Mouse (Mus musculus): ENCODE results near the gene Tcf7. TPM values are rescaled to one million over a fixed set of nuclear protein-coding genes. Genes with fewer than 3 reads are reported as not detected.

The Tcf7 gene
- polyA plus RNA-seq, 1 experiment from 2014 or later: 24.4 TPM

DNA sequence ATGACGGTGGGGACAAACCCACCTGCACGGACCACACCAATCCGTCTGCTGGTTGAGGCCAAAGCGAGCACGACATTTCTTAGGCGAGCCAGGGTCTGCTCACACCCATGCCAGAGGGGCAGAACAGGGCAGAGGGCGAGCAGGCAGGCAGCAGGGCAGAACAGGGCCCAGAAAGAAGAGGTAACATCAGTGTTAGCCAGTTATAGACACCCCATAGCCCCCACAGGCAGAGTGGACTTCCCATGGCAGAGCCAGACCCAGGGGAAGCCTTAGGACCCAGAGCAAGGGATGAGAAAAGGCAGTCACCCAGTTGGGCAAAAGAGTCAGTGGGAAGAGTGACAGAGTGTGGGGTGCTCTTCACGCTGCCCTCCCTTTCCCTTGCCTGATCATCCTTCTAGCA is 27.7 kb downstream of the Tcf7 start:
- Histone ChIP-seq H3K36me3 (peaks cover 86% of the 10 kb centered on the region), H3K27ac (no peak overlapping the region), H3K4me3 (no peak overlapping the region), H3K9me3 (replicated peaks) (no peaks in the 10 kb centered on the region), H3K27me3 (ENCODE audit: low read depth, poor library complexity, severe bottlenecking) (no peaks in the 10 kb centered on the region), H3K4me1 (0 out of 2 replicates have a peak, but pooled peaks cover 2% of the 10 kb centered on the region)
- 90% methylated on average over 8 of the region's 8 CpGs for WGBS
- peak; percentile 29 for DNase-seq (ENCODE audit: low spot score)

DNA sequence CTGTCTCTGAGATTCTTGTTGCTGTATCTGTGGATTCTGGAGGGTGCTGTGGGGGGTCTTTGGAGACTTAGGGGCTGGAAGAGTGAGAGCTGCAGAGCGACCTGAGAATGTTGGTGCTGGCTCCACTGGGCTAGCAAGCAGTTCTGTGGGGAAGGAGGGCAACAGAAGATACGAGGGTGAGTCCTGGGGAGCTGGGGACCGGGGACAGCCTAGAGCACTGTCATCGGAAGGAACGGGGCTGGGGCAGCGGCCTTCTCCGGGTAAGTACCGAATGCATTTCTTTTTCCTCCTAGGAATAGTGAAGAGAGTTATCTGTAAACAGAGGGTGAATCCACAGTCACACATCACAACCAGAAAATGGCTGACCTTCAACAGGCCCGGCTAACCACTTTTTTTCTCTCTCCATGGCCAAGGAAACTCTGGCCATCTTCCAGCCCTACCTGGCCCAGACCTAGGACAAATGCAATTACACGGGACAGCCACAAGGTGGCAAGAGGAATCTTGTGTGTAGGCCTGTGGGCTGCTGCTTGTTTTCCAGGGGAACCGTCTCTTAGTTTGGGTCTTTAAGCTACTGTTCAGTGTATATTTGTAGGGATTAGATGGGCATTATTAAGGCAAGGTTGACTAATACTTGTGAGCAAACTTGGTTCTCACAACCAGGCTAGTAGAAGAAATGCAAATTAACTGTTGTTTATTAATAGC is 29.0 kb downstream of the Tcf7 start:
- H3K4me3 ChIP-seq: no peak overlapping the region
- H3K4me1 ChIP-seq: no peaks in the 10 kb centered on the region
- H3K27me3 ChIP-seq (ENCODE audit: low read depth, poor library complexity, severe bottlenecking): no peaks in the 10 kb centered on the region
- WGBS: 74% methylated on average over 11 of the region's 11 CpGs
- no peak overlapping the region for H3K27ac ChIP-seq
- H3K36me3 ChIP-seq: peaks cover 86% of the 10 kb centered on the region
- peak; percentile 67 for DNase-seq (ENCODE audit: low spot score)
- no peaks in the 10 kb centered on the region for H3K9me3 ChIP-seq (replicated peaks)

GRCm38 (mm10) chr11:52252692-52253091 is 30.1 kb downstream of the Tcf7 start:
- Histone ChIP-seq H3K27ac (no peak overlapping the region), H3K4me3 (no peak overlapping the region), H3K9me3 (replicated peaks) (no peaks in the 10 kb centered on the region), H3K36me3 (peaks cover 86% of the 10 kb centered on the region), H3K4me1 (no peaks in the 10 kb centered on the region), H3K27me3 (ENCODE audit: low read depth, poor library complexity, severe bottlenecking) (no peaks in the 10 kb centered on the region)
- peak; percentile 18 for DNase-seq (ENCODE audit: low spot score)
- WGBS: 81% methylated on average over 1 of the region's 1 CpGs

GRCm38 (mm10) chr11:52251770-52252169 is 31.0 kb downstream of the Tcf7 start:
- Histone ChIP-seq H3K9me3 (replicated peaks) (no peaks in the 10 kb centered on the region), H3K27me3 (ENCODE audit: low read depth, poor library complexity, severe bottlenecking) (no peaks in the 10 kb centered on the region), H3K4me3 (no peak overlapping the region), H3K27ac (no peak overlapping the region), H3K36me3 (peaks cover 86% of the 10 kb centered on the region), H3K4me1 (no peaks in the 10 kb centered on the region)
- 85% methylated on average over 5 of the region's 5 CpGs for WGBS
- peak; percentile 19 for DNase-seq (ENCODE audit: low spot score)

- no peaks in the 10 kb centered on the region for H3K9me3 ChIP-seq (replicated peaks)
- H3K27me3 ChIP-seq (ENCODE audit: low read depth, poor library complexity, severe bottlenecking): no peaks in the 10 kb centered on the region
- WGBS: 92% methylated on average over 2 of the region's 2 CpGs
- H3K36me3 ChIP-seq: peaks cover 85% of the 10 kb centered on the region
- no peaks in the 10 kb centered on the region for H3K4me1 ChIP-seq
- DNase-seq (ENCODE audit: low spot score): peak; percentile 21
- no peak overlapping the region for H3K27ac ChIP-seq
- no peak overlapping the region for H3K4me3 ChIP-seq
Observed at GRCm38 (mm10) chr11:52249452-52249851, 33.4 kb downstream of the Tcf7 start.

DNA sequence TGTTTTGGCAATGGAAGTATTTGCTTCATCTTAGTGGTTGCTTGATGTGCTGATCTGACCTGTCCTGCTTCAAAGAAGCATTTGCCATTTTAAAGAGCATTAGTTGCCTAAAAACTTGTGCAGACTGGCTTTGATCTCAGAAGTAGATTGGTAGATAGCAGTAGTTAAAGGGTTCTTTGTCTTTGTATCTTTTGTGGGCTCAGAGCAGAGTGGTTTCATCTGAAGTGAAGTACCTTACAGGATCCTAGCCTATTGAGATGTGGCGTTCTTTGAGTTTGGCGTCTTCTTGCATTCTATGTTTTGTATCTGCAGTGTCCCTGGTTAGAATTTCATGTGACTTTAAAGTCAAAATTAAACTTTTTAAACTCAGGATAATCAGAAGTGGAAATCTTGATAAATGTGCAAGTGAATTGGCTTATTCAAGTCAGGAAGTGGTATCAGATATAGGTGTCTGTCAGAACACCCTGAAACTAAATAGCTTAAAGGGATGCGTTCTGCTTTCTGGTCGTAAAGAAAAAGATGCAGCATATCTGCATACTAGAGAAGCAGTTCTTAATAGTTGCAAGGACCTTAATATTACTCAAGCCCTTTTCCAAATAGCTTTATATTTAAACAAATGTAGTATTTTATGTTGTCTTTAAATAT is 41.8 kb downstream of the Tcf7 start:
- no peak overlapping the region for H3K4me3 ChIP-seq
- no peak for DNase-seq (ENCODE audit: low spot score)
- H3K27ac ChIP-seq: no peak overlapping the region
- WGBS: 91% methylated on average over 4 of the region's 4 CpGs
- no peaks in the 10 kb centered on the region for H3K9me3 ChIP-seq (replicated peaks)
- H3K36me3 ChIP-seq: peaks cover 94% of the 10 kb centered on the region
- H3K4me1 ChIP-seq: no peaks in the 10 kb centered on the region
- H3K27me3 ChIP-seq (ENCODE audit: low read depth, poor library complexity, severe bottlenecking): no peaks in the 10 kb centered on the region

DNA sequence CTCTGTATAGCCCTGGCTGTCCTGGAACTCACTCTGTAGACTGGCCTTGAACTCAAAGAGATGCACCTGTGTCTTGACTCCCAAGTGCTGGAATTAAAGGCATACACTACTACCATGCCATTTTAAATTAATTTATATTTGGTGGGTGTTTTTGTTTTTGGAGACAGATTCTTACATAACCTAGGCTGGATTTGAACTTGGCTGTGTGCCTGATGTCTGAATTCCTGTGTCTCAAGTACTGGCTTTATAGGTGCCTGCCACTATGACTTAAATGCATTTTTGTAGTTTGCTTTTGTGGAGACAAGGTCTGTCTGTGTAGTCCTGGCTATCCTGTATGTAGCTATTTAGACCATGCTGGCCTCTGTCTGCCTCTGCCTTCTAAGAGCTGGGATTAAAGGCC is 48.3 kb downstream of the Tcf7 start:
- H3K4me3 ChIP-seq: no peak overlapping the region
- H3K27me3 ChIP-seq (ENCODE audit: low read depth, poor library complexity, severe bottlenecking): no peaks in the 10 kb centered on the region
- H3K4me1 ChIP-seq: peaks cover 18% of the 10 kb centered on the region
- DNase-seq (ENCODE audit: low spot score): no peak
- no peaks in the 10 kb centered on the region for H3K9me3 ChIP-seq (replicated peaks)
- H3K36me3 ChIP-seq: peaks cover 46% of the 10 kb centered on the region
- H3K27ac ChIP-seq: no peak overlapping the region

DNA sequence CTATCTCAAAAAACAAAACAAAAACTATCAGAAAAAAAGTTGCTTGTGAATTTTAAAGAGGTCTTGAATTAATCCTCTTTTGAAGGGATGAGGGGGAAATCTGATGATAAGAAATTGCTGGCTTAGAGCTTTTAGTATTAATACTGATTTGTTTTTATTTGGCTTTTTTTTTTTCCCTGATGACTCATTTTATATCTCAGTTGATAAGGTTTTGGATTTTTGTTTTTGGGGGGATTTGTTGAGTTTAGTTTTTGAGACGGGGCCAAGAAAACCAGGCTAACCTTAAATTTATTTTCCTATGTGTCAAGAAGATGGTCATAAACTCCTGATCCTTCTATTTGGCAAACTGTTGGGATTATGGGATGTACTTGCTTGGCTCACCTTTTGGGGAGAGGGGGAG is 48.9 kb downstream of the Tcf7 start:
- Histone ChIP-seq H3K36me3 (peaks cover 40% of the 10 kb centered on the region), H3K4me1 (peaks cover 18% of the 10 kb centered on the region), H3K27ac (no peak overlapping the region), H3K4me3 (peak overlapping the region; percentile 96; the same call in 1 of the 2 replicates), H3K27me3 (ENCODE audit: low read depth, poor library complexity, severe bottlenecking) (no peaks in the 10 kb centered on the region), H3K9me3 (replicated peaks) (no peaks in the 10 kb centered on the region)
- WGBS: 95% methylated on average over 1 of the region's 1 CpGs
- DNase-seq (ENCODE audit: low spot score): no peak

DNA sequence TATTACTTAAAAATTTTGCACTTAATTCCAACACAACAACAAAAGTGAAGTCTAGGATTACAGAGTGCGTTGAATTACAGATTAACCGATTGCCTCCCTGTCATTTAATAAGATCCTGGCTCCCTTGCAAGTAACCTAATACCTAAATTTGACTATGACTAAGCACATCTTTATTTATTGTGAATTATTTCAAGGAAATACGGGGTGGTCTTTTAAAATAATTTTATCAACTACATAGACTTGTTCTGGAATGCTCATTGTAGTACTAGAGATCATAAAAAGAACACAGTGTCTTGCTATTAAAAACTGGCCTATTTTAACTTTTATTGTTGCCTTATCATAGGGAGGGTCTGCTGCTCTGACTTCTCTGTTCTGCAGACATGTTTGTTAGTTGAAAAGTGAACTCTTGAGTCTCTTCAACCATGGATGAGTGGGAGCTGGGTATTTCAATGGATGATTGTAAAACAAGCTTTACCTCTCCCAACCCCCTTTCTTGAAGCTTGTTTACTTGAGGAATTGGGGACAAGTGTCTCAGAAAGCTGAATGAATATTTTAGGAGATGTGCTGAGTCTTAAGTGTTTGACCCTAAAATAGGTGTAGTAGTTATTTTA is 49.7 kb downstream of the Tcf7 start:
- peak overlapping the region; percentile 96 for H3K4me3 ChIP-seq
- no peaks in the 10 kb centered on the region for H3K27me3 ChIP-seq (ENCODE audit: low read depth, poor library complexity, severe bottlenecking)
- no peak overlapping the region for H3K27ac ChIP-seq
- DNase-seq (ENCODE audit: low spot score): no peak
- 33% methylated on average over 3 of the region's 3 CpGs for WGBS
- no peaks in the 10 kb centered on the region for H3K9me3 ChIP-seq (replicated peaks)
- H3K36me3 ChIP-seq: peaks cover 33% of the 10 kb centered on the region
- peaks cover 18% of the 10 kb centered on the region for H3K4me1 ChIP-seq

DNA sequence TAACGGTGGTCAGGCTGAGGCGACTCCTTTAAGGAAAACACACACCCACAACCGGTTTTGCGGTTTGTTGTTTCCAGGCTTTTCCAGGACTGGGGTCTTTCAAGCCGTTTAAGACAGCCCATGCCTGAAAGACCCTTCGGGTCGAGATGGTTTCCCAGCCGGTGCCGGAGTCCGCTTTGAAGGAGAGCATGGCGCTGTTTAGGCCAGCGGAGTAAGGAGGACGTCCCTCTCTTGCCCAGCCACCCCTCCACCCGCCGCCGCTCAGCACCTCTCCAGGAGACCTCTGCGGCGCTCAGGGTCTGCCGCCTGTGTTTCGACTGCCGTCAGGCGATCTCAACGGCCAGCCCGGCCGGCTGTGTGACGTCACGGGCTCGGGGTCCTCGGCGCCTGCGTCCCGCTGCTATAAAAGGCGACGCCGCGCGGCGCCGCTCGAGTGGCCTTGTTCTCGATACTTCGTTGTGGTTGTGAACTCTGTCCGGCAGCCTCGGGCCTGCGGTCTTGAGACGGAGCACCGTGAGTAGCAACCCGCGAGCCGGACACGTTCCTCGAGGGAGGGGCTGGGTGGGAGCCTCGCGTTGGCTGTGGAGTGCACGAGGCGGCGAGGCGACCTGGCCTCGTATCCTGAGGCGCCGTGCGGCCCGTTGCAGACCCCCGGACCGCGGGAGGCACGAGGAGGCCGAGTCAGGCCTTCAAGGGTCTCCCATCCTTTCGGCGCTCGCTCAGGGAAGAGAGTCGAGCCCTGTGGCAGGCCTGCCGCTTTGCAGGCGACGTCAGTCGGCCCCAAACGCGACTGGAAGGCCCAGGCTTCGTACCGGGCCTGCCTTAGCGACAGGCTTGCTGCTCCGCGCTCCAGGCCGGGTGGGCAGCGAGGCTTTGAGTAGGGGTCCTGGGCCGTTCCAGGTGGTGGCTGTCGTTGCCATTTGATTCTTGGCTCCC is 50.9 kb downstream of the Tcf7 start, which contains the start of gene Skp1a:
Skp1a (plus strand) TSS at position 390 of the 936 bp plus-strand sequence.
- under 1% methylated on average over 87 of the region's 87 CpGs for WGBS
- Histone ChIP-seq H3K27ac (peak within 1 kb of the TSS; percentile 100), H3K4me1 (peaks cover 18% of the 10 kb centered on the region), H3K4me3 (peak within 1 kb of the TSS; percentile 96), H3K36me3 (peaks cover 20% of the 10 kb centered on the region), H3K27me3 (ENCODE audit: low read depth, poor library complexity, severe bottlenecking) (no peaks in the 10 kb centered on the region), H3K9me3 (replicated peaks) (no peaks in the 10 kb centered on the region)
- DNase-seq (ENCODE audit: low spot score): peak; percentile 95

- Histone ChIP-seq H3K27ac (peak overlapping the region; percentile 100), H3K4me3 (peak overlapping the region; percentile 96)
- 53% methylated on average over 5 of the region's 5 CpGs for WGBS
Observed at GRCm38 (mm10) chr11:52230694-52231093, 52.1 kb downstream of the Tcf7 start.

DNA sequence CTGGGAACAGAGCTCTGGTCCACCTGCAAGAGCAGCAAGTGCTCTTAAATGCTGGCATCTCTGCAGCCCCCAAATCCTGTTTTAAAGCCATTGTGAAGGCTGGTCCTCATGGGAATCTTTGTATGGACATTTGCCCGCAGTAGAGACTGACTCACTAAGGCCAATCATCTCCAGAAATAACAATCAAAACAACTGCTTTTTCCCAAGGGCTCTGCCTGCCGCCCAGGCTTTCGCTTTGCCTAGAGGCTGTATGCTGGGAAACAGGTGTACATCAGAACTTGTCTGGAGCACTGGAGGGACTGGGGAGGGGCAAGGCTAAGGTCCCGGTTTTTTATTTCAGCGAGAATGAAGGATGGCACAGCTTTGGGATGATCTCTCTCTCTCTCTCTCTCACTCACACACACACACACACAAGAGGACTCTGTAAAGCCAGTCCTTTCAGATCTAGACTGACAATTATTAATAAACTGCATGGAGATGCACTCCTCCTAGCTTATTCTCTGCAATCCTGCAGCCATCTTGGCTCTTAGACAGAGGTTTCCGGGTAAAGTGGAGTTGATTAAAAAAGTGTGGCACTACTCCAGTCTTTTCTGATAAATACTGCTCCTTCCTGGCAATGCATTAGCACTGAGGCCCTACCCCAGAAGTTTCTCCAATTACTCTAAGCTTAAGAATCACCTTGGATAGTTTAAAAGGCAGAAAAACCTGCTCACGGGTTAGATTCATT is 53.9 kb downstream of the Tcf7 start:
- Histone ChIP-seq H3K27ac (no peak overlapping the region), H3K4me1 (peaks cover 24% of the 10 kb centered on the region), H3K4me3 (no peak overlapping the region), H3K9me3 (replicated peaks) (no peaks in the 10 kb centered on the region), H3K36me3 (no peaks in the 10 kb centered on the region), H3K27me3 (ENCODE audit: low read depth, poor library complexity, severe bottlenecking) (peaks cover 12% of the 10 kb centered on the region; the same call in 1 of the 2 replicates)
- WGBS: 86% methylated on average over 7 of the region's 7 CpGs
- DNase-seq (ENCODE audit: low spot score): no peak

More at GRCm38 (mm10) chr11:52230694-52231093, 52.1 kb downstream of the Tcf7 start:
- DNase-seq (ENCODE audit: low spot score): no peak
- Histone ChIP-seq H3K9me3 (replicated peaks) (no peaks in the 10 kb centered on the region), H3K36me3 (peaks cover 8% of the 10 kb centered on the region), H3K27me3 (ENCODE audit: low read depth, poor library complexity, severe bottlenecking) (no peaks in the 10 kb centered on the region), H3K4me1 (peaks cover 18% of the 10 kb centered on the region)

All from limb, embryonic 10.5 days (tissue).